ENCODE assay signal across 49 mouse cellular contexts in the genomic region with DNA sequence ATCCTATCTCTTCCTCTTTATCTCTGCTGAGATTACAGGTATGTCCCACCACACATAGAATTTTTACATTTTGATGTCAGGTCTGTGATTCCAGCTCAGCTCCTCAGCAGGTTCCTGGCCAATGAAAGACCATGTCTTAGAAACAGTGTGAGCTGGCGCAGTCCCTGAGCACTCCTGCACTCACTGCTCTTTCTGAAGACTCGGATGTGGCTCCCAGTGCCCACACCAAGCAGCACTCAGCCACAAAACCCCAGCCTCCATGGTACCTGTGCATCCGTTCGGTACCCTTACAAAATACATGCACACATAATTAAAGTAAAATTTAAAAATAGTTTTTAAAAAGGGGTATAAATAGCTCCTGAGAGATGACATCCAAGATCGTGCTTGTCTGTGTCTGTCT. TPM values are rescaled to one million over a fixed set of nuclear protein-coding genes. Genes with fewer than 3 reads are reported as not detected.
"Had no signal": no experiment of that assay in that cellular context is flagged by ENCODE, and none has a peak within 500 bp of the region (broad histone marks: within the 10 kb centered on the region; RNA-seq: fewer than 3 reads in every experiment).

No protein-coding gene starts in this region.

- H3K4me2 ChIP-seq: heart, embryonic 11.5 days; heart, embryonic 12.5 days; heart, embryonic 13.5 days; heart, embryonic 15.5 days; hindbrain, embryonic 12.5 days; hindbrain, embryonic 13.5 days; hindbrain, embryonic 14.5 days; hindbrain, embryonic 15.5 days; intestine, embryonic 15.5 days; kidney, embryonic 15.5 days had no signal

- H3K9ac ChIP-seq: heart, embryonic 12.5 days; heart, embryonic 13.5 days; heart, embryonic 15.5 days; hindbrain, embryonic 12.5 days; hindbrain, embryonic 13.5 days; hindbrain, embryonic 14.5 days; hindbrain, embryonic 15.5 days; intestine, embryonic 15.5 days; kidney, embryonic 15.5 days had no signal

- H3K4me3 ChIP-seq: heart, embryonic 10.5 days; heart, embryonic 12.5 days; heart, embryonic 13.5 days; heart, embryonic 15.5 days; hindbrain, embryonic 10.5 days; hindbrain, embryonic 12.5 days; hindbrain, embryonic 13.5 days; hindbrain, embryonic 15.5 days; intestine, embryonic 15.5 days; kidney, embryonic 15.5 days; layer of hippocampus, adult 2 months had no signal

- H3K27ac ChIP-seq: heart, embryonic 10.5 days; heart, embryonic 13.5 days; heart, embryonic 15.5 days; hindbrain, embryonic 10.5 days; hindbrain, embryonic 12.5 days; hindbrain, embryonic 13.5 days; hindbrain, embryonic 14.5 days; hindbrain, embryonic 15.5 days; hindbrain, postnatal 0 days; intestine, embryonic 15.5 days; kidney, embryonic 15.5 days; kidney, postnatal 0 days; layer of hippocampus, adult 2 months had no signal

- H3K36me3 ChIP-seq: intestine, embryonic 15.5 days had no signal

- H3K9me3 ChIP-seq: heart, embryonic 10.5 days; heart, embryonic 12.5 days; heart, embryonic 13.5 days; heart, embryonic 15.5 days; hindbrain, embryonic 10.5 days; hindbrain, embryonic 12.5 days; hindbrain, embryonic 13.5 days; hindbrain, embryonic 15.5 days; intestine, embryonic 15.5 days; kidney, embryonic 15.5 days had no signal

- ATAC-seq: hindbrain, embryonic 16.5 days; hindbrain, postnatal 0 days; inflammation-experienced regulatory T-cells, adult 6 months; intestine, embryonic 15.5 days; intestine, embryonic 16.5 days; intestine, postnatal 0 days had no signal

- DNase-seq: heart, postnatal 10 days; heart, postnatal 14 days; heart, postnatal 36 days; heart, postnatal 4 days; kidney, adult 11 months; kidney, adult 18-20 months; kidney, adult 2 months; kidney, adult 8-10 months; kidney, adult 9 months; kidney, postnatal 10 days; kidney, postnatal 14 days; kidney, postnatal 25 days; kidney, postnatal 36 days; kidney, postnatal 4 days; layer of hippocampus, adult 9-11 months; layer of hippocampus, postnatal 36 days had no signal

- H3K27me3 ChIP-seq: heart, embryonic 12.5 days; heart, embryonic 13.5 days; heart, embryonic 15.5 days; hindbrain, embryonic 12.5 days; hindbrain, embryonic 13.5 days; hindbrain, embryonic 15.5 days; intestine, embryonic 15.5 days; kidney, embryonic 15.5 days had no signal

- H3K4me1 ChIP-seq: heart, embryonic 10.5 days; heart, embryonic 13.5 days; heart, embryonic 15.5 days; hindbrain, embryonic 12.5 days; hindbrain, embryonic 13.5 days; hindbrain, embryonic 15.5 days; intestine, embryonic 15.5 days; kidney, embryonic 15.5 days had no signal

RNA-seq across cellular contexts. Expression of gene Ccin, which starts 42.0 kb away (rescaled TPM):
- total RNA-seq: heart, postnatal 14 days; heart, postnatal 25 days; hematopoietic stem cell, adult 5-6 weeks; hindbrain, postnatal 0 days; layer of hippocampus, adult 18-20 months; layer of hippocampus, adult 2 months; layer of hippocampus, adult 8-10 months; layer of hippocampus, postnatal 10 days; layer of hippocampus, postnatal 14 days; layer of hippocampus, postnatal 25 days; layer of hippocampus, postnatal 36 days had no signal
- polyA plus RNA-seq: heart, embryonic 10.5 days; heart, embryonic 11.5 days; heart, embryonic 13.5 days; heart, embryonic 14.5 days; heart, embryonic 15.5 days; heart, embryonic 16.5 days; heart, postnatal 0 days; hindbrain, embryonic 10.5 days; hindbrain, embryonic 12.5 days; hindbrain, embryonic 13.5 days; hindbrain, embryonic 15.5 days; hindbrain, embryonic 16.5 days; hindbrain, postnatal 0 days; inflammation-experienced regulatory T-cells, adult 6 months; intestine, embryonic 14.5 days; intestine, embryonic 15.5 days; intestine, embryonic 16.5 days; intestine, postnatal 0 days; kidney, embryonic 14.5 days; kidney, embryonic 15.5 days; kidney, embryonic 16.5 days; kidney, postnatal 0 days; large intestine, adult 2 months had no signal
